Mouse (Mus musculus) midbrain, embryonic 11.5 days (tissue): ENCODE measurements around the gene Tha1. TPM values are rescaled to one million over a fixed set of nuclear protein-coding genes. Genes with fewer than 3 reads are reported as not detected.
A peak's percentile ranks its signal among the peaks of the same experiment; 100 is the strongest.

Source experiments
- ATAC-seq: fragments of 200-750 bp; cut with Nextera tagmentation; 2 replicates; pipeline ENCODE4 v1.8.0; 2017; ENCODE audit warnings: moderate TSS enrichment, moderate library complexity; ENCODE audit not compliant: low FRiP score
- DNase-seq: peaks from one replicate; pipeline ENCODE4 v3.0.0; 2015; ENCODE audit warnings: low spot score; ENCODE audit errors: missing footprints
- H3K27ac ChIP-seq: fragments of 300-500 bp; sonication (generic); 2 replicates; pipeline ENCODE4 v1.5.1; 2014; ENCODE audit warnings: low read depth, low read length
- H3K27me3 ChIP-seq: fragments of 300-500 bp; sonication (generic); 2 replicates; pipeline ENCODE4 v1.6.1; 2014; ENCODE audit warnings: mild to moderate bottlenecking, low read length, moderate library complexity, mixed read lengths; ENCODE audit not compliant: control insufficient read depth, insufficient read depth
- H3K36me3 ChIP-seq: fragments of 300-500 bp; sonication (generic); 2 replicates; pipeline ENCODE4 v1.6.1; 2014; ENCODE audit warnings: mild to moderate bottlenecking, low read length, moderate library complexity, mixed read lengths; ENCODE audit not compliant: control insufficient read depth, insufficient read depth
- H3K4me1 ChIP-seq: fragments of 300-500 bp; sonication (generic); 2 replicates; pipeline ENCODE4 v1.6.1; 2014; ENCODE audit warnings: low read length; ENCODE audit not compliant: control insufficient read depth, insufficient read depth
- H3K4me2 ChIP-seq: fragments of 300-500 bp; sonication (generic); 2 replicates; pipeline ENCODE4 v1.6.1; 2014; ENCODE audit warnings: mild to moderate bottlenecking, moderate library complexity
- H3K4me3 ChIP-seq: fragments of 300-500 bp; sonication (generic); 2 replicates; pipeline ENCODE4 v1.5.1; 2014; ENCODE audit warnings: low read depth, low read length
- H3K9ac ChIP-seq: fragments of 300-500 bp; sonication (generic); 2 replicates; pipeline ENCODE4 v1.6.1; 2014; ENCODE audit warnings: low read length
- H3K9me3 ChIP-seq: fragments of 300-500 bp; sonication (generic); 2 replicates; pipeline ENCODE4 v1.6.1; 2016; ENCODE audit warnings: low read length; ENCODE audit not compliant: control insufficient read depth
- WGBS: fragments of 180-500 bp; shearing (Covaris S2); extraction: QIAGEN DNeasy Blood & Tissue Kit; methylation state at CpG from one replicate; pipeline ENCODE4 v1.1.7; 2014; 5-methylcytosine and 5-hydroxymethylcytosine counted together
- polyA plus RNA-seq: library from polyadenylated mRNA; unstranded; fragments of >200 nt; fragmentation: Nextera tagmentation; extraction: Ambion mirVana; gene quantifications from 2 replicates; pipeline ENCODE4 v1.2.1, GENCODE M21; 2014

The Tha1 gene
- polyA plus RNA-seq, 1 experiment from 2014 or later = 2.4 TPM

DNA sequence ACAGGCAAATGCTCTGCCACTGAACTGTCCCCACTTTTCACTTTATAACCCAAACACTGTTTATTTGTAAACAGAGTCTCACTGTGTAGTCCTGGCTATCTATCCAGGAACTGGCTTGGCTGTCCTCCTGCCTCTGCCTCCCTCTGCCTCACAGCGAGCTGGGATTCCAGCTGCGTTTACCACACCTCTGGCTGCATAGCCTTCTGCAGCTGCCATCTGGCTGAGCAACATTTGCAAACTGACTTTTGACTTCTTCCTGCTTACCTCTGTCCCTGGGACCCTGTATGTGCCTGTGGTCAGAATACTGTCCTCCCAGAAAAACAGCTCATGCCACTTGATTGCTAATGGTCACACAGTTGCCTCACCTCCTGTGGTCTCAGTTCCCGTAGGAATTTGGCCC lies 45.9 kb downstream of the Tha1 start:
- Histone ChIP-seq H3K9me3 (no peaks in the 10 kb centered on the region), H3K4me1 (peaks cover 21% of the 10 kb centered on the region), H3K4me2 (no peak overlapping the region), H3K27ac (no peak overlapping the region), H3K4me3 (no peak overlapping the region), H3K9ac (no peak overlapping the region), H3K36me3 (no peaks in the 10 kb centered on the region), H3K27me3 (no peaks in the 10 kb centered on the region)
- ATAC-seq (no peak), DNase-seq (no peak)
- WGBS = 72% methylated on average over 3 of the region's 3 CpGs

DNA sequence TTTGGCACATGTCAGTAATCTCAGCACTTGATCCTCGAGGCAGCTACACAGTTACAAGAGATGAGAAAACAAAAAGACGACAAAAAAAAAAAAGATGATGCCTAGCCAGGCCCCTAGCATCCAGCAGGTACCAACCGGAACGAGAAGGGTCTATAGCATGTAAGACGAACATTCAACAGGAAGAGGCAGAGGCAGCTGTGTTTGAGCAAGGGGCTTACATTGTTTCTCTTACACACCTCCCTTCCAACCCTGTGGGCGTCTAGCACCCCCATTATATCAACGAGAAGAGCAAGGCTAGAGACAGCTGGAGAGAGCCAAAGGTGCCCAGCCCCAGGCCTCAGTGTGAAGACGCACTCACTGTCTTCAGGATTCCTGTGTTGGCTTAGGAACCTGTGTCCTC lies 46.4 kb downstream of the Tha1 start:
- Histone ChIP-seq H3K4me1 (peaks cover 21% of the 10 kb centered on the region), H3K9ac (peak overlapping the region; percentile 1; the same call in 1 of the 2 replicates), H3K4me2 (no peak overlapping the region), H3K4me3 (no peak overlapping the region), H3K36me3 (no peaks in the 10 kb centered on the region), H3K9me3 (no peaks in the 10 kb centered on the region), H3K27ac (no peak overlapping the region), H3K27me3 (no peaks in the 10 kb centered on the region)
- 81% methylated on average over 8 of the region's 8 CpGs for WGBS
- no peak for DNase-seq
- no peak for ATAC-seq

DNA sequence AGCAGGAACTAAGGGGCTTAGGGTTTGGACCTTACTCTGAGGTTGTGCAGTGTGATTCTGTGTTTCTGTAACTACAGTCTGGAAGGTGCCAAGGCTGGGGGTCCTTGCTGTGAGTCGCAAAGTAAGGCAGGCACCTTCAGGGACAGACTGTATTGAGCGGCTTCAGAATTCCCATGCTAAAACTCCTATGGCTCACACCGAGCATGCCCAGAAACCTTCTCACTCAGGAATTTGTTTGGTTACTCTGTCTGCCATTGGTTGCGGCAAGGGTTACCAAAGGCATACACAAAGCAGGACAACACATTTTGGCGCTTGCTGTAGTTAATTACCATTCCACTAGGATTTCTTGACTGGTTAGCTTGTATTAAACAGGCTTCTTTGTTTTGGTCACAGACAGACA lies 47.1 kb downstream of the Tha1 start:
- Histone ChIP-seq H3K27me3 (no peaks in the 10 kb centered on the region), H3K4me1 (peaks cover 21% of the 10 kb centered on the region), H3K27ac (peak overlapping the region; percentile 84), H3K4me3 (peak overlapping the region; percentile 62), H3K4me2 (peak overlapping the region; percentile 85), H3K9ac (peak overlapping the region; percentile 86), H3K9me3 (no peaks in the 10 kb centered on the region), H3K36me3 (no peaks in the 10 kb centered on the region)
- ATAC-seq (peak; percentile 27), DNase-seq (no peak)
- 9% methylated on average over 5 of the region's 5 CpGs for WGBS

DNA sequence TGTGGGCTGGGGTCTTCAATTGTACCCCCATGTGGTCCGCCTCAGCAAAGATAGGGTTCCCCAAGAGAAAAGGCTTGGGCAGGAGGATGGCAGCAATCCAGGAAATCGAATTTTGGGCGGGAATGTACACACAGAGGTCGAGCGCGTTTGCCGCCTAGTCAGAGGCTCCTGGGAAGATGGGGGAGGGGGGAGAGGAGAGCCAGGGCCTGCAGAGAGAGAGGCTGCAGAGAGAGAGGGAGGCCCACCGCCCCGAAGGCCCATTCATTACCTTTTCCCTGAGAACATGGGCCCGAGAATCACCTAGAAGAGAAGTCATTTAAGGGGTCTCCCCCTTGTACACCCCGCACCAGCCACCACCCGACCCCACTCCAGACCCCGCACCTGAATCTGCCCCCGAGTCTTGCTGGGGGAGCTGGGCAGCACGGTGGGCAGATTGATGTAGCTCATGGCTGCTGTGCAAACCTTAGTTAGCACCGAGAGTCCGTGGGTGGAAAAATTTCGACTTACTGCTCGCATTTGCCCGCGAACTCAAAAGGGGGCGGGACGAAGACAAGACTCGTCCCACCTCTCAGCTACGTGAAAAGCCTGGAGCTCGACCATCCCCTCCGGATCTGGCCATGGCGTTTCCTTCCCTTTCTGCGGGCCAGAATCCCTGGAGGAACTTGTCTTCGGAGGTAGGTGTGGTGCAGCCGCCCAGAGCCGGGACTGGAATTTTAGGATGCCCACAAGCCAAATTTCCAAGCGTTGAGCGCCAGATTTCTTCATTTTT lies 47.8 kb downstream of the Tha1 start, which contains the start of the genes Afmid and Tk1:
TSS of gene Afmid (plus strand) at position 592 of the 769 bp plus-strand sequence.
TSS of gene Tk1 (minus strand) at position 760 of the 769 bp plus-strand sequence.
- Histone ChIP-seq H3K9me3 (no peaks in the 10 kb centered on the region), H3K27ac (peak within 1 kb of the TSS; percentile 84), H3K27me3 (no peaks in the 10 kb centered on the region), H3K4me1 (peaks cover 21% of the 10 kb centered on the region), H3K9ac (peak within 1 kb of the TSS; percentile 86), H3K4me2 (peak within 1 kb of the TSS; percentile 85), H3K36me3 (peaks cover under 1% of the 10 kb centered on the region; the same call in 1 of the 2 replicates), H3K4me3 (peak within 1 kb of the TSS; percentile 62)
- peak; percentile 65 for ATAC-seq
- DNase-seq = peak; percentile 97
- 1% methylated on average over 34 of the region's 34 CpGs for WGBS

DNA sequence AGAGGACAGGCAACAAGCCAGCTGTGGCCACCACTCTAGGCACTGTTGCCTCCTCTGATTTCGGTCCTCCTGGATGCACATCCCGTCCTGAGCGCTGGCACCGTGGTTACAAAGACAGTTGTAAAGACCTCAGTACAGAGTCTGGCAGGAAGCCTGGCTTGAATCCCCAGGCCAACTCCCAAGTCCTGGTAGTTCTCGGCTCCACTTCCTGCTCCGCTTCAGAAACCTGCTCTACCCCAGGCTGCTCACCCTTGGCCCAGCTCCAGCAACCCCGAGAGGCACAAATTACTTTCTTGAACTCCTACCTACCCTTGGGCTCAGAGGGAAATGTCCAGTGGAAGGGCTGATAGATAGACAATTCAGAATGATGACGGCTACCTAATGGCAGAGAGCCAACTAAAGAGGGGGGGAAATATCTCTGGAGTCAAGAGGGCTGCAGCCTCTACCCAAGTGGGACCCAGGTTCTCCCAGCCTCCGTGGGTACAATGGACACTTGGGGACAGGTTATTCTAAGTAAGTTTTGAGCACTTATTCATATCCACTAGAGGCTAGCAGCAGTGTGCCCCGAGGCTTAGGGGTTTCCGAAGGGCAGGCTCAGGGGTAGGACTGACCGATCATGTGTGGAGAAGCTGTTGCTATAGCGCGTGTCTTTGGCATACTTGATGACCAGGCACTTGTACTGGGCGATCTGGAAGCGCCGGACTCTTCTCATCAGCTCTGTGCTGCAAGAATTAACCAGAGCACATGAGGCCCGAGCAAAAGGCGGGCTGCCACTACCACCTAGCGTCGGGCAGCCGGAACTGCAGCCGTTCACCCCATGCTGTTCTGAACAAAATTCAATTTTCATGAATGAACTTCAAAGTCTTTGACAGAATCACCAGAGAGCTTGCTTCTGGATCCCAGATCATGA lies 49.0 kb downstream of the Tha1 start:
- DNase-seq (peak; percentile 97), ATAC-seq (peak; percentile 79)
- no peaks in the 10 kb centered on the region for H3K27me3 ChIP-seq
- H3K27ac ChIP-seq = no peak overlapping the region
- H3K4me3 ChIP-seq = peak overlapping the region; percentile 62
- H3K9ac ChIP-seq = peak overlapping the region; percentile 86
- 30% methylated on average over 23 of the region's 23 CpGs for WGBS
- peak overlapping the region; percentile 85 for H3K4me2 ChIP-seq
- no peaks in the 10 kb centered on the region for H3K9me3 ChIP-seq
- peaks cover 2% of the 10 kb centered on the region; the same call in 1 of the 2 replicates for H3K36me3 ChIP-seq
- H3K4me1 ChIP-seq = peaks cover 21% of the 10 kb centered on the region

DNA sequence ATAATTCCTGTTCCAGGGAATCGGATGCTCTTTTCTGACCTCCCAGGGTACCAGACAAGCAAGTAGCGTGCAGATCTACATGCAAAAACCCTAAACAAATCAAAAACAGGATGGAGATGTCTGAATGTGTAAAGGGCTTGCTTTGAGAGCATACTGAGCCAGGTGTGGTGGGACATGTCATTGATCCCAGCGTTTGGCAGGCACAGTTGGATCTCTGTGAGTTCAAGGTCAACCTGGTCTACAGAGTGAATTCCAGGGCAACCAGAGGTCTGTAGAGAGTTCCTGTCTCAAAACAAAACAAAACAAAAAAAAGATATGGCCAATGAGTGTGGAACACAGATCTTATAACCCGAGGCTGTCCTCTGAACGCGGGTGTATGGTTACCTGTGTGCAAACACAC lies 49.9 kb downstream of the Tha1 start:
- H3K9me3 ChIP-seq = no peaks in the 10 kb centered on the region
- H3K4me1 ChIP-seq = peaks cover 21% of the 10 kb centered on the region
- no peak for ATAC-seq
- H3K4me3 ChIP-seq = no peak overlapping the region
- no peak for DNase-seq
- H3K36me3 ChIP-seq = peaks cover 2% of the 10 kb centered on the region; the same call in 1 of the 2 replicates
- no peaks in the 10 kb centered on the region for H3K27me3 ChIP-seq
- H3K9ac ChIP-seq = no peak overlapping the region
- H3K27ac ChIP-seq = no peak overlapping the region
- 95% methylated on average over 6 of the region's 6 CpGs for WGBS
- H3K4me2 ChIP-seq = no peak overlapping the region

DNA sequence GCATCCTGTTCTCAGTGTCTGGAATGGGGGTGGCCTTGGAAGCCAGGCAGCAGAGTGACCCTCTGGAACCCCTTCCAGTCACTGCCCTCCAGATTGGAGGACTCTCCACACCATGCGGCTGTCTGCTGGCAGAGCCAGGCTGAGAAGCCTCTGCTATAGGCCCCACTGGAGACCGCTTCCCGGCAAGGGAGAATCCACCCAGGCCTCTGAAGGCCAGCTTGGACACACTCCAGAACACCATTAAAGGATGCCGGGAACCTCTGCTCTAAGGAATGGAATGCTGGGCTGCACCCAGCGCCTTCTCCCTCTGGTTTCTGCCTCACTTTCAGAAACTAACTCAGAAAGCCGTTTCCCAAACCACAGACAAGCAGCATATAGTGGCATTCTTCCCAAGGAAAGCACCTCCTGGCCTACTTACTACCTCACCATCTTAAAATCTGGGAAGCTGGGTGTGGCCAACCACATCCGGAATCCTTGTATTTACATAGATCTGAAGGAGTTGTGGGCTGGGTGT lies 50.5 kb downstream of the Tha1 start:
- WGBS = 94% methylated on average over 7 of the region's 7 CpGs
- no peak overlapping the region for H3K9ac ChIP-seq

DNA sequence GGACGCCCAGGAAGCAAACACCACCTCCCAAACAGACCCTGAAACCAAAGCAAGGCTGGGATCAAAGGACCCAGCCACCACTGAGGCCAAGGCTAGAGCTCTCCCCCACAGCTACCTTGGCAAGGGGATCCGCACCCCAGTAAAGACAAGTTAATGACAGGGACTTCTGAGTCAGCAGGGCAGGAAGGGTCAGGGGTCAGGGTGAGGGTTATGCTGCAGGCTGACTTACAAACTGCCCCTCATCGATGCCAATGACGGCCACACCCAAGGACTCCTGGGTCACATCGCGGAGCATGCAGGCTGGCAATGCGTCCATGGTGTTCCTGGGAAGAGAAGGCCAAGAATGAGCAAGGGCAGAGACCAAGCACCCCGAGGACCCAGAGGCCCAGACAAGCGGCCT lies 51.4 kb downstream of the Tha1 start:
- Histone ChIP-seq H3K4me3 (no peak overlapping the region), H3K27ac (no peak overlapping the region), H3K36me3 (peaks cover 2% of the 10 kb centered on the region; the same call in 1 of the 2 replicates), H3K4me2 (no peak overlapping the region), H3K9ac (no peak overlapping the region), H3K4me1 (peaks cover 21% of the 10 kb centered on the region), H3K9me3 (no peaks in the 10 kb centered on the region), H3K27me3 (no peaks in the 10 kb centered on the region)
- WGBS = 90% methylated on average over 9 of the region's 9 CpGs
- no peak for ATAC-seq
- DNase-seq = no peak

More for the DNA sequence above, 50.5 kb downstream of the Tha1 start:
- H3K9me3 ChIP-seq = no peaks in the 10 kb centered on the region
- no peak overlapping the region for H3K27ac ChIP-seq
- ATAC-seq (no peak), DNase-seq (no peak)
- H3K4me1 ChIP-seq = peaks cover 21% of the 10 kb centered on the region
- H3K27me3 ChIP-seq = no peaks in the 10 kb centered on the region
- no peak overlapping the region for H3K4me3 ChIP-seq
- H3K36me3 ChIP-seq = peaks cover 2% of the 10 kb centered on the region; the same call in 1 of the 2 replicates
- no peak overlapping the region for H3K4me2 ChIP-seq
